Mouse (Mus musculus) E14TG2a.4 (cell line): ENCODE measurements at regions not wholly inside any gene's neighbourhood (a gene's known extent, or its start where the extent isn't known, plus 50 kb on each side); places are given as distances from the start of the nearest gene placed in this dataset.
A peak's percentile ranks its signal among the peaks of the same experiment; 100 is the strongest.

ENCODE experiments used
- H3K27me3 ChIP-seq: 2 replicates; pipeline ENCODE4 v1.6.1; 2014; ENCODE audit warnings: low read length, control low read depth; ENCODE audit not compliant: insufficient read depth
- H3K36me3 ChIP-seq: 2 replicates; pipeline ENCODE4 v1.6.1; 2014; ENCODE audit warnings: low read length, control low read depth; ENCODE audit not compliant: insufficient read depth
- H3K4me1 ChIP-seq: replicated peaks from 2 replicates; pipeline ENCODE4 v1.6.1; 2014; ENCODE audit warnings: low read depth, low read length, control low read depth
- H3K4me3 ChIP-seq: replicated peaks from 2 replicates; pipeline ENCODE4 v1.5.1; 2014; ENCODE audit warnings: mild to moderate bottlenecking, low read length
- H3K9me3 ChIP-seq: 2 replicates; pipeline ENCODE4 v1.6.1; 2014; ENCODE audit warnings: low read length, control low read depth
- CTCF ChIP-seq: conservative IDR thresholded peaks from 2 replicates; pipeline ENCODE4 v1.5.1; 2014; ENCODE audit warnings: low read length
- NANOG ChIP-seq: IDR thresholded peaks from 2 replicates; pipeline ENCODE4 v1.6.1; 2014; ENCODE audit warnings: borderline replicate concordance, low read length, mixed read lengths
- POU5F1 ChIP-seq: IDR thresholded peaks from 2 replicates; pipeline ENCODE4 v1.6.1; 2014; ENCODE audit warnings: low read length, borderline replicate concordance

DNA sequence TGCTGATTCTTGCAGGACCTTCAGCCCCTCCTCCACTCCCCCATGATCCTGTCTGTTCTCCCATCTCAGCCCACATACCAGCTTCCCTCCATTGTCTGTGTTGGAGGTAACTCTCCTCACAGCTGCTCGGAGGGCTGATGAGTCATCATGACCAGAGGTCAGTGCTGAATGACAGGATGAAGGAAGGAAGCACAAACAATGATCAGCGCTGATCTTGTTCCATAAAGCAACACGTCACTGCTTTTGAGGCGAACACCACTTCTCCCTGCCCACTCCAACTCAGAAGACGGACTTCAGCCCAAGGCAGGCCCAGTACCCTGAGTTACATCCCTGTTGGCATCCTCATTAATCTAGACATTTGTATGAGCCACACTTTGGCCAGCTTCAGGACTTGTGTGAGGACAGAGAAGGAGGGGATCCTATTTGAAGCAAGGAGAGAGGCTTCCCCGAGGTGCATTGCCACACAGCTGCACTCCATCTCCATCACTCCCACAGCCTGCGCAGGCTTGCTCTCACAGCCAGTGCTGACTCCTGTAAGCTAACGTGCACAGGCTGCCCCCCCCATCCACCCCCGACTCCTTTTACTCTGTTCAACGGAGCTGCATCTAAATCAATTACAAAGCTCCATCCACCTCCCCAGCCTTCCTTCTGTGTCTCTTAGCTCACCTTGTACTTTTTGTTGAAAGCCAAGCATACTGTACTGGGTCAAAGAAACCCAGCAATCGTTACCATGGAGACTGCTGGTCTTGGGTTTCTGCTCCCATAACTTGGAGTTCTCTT is 129.9 kb downstream of the Ets2 start:
- TF ChIP-seq NANOG (no peak), CTCF (no peak)

DNA sequence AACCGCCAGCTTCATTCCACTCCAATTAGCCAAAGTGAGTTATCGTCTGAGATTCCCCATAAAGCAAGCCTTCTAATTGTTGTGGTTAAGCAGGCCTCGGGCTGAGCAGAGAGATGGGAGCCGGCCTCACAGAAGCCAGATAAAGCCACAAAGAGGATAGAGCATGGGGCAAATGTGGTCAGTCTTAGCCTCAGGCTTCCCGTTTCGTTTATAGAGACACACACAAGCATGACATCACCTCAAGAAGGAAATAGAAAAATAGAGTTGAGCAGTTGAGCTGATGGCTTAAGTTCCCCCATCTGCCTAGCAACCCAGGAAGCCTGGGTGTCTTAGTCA is 125.5 kb downstream of the Ets2 start:
- peaks cover 25% of the 10 kb centered on the region for H3K27me3 ChIP-seq
- H3K36me3 ChIP-seq, result no peaks in the 10 kb centered on the region
- TF ChIP-seq NANOG (no peak), CTCF (no peak), POU5F1 (no peak)
- peaks cover 25% of the 10 kb centered on the region for H3K4me1 ChIP-seq
- H3K9me3 ChIP-seq, result no peaks in the 10 kb centered on the region
- H3K4me3 ChIP-seq, result no peak overlapping the region

More for the DNA sequence above, 129.9 kb downstream of the Ets2 start:
- Histone ChIP-seq H3K27me3 (no peaks in the 10 kb centered on the region), H3K36me3 (no peaks in the 10 kb centered on the region), H3K4me1 (peaks cover 18% of the 10 kb centered on the region), H3K4me3 (no peak overlapping the region), H3K9me3 (no peaks in the 10 kb centered on the region)

DNA sequence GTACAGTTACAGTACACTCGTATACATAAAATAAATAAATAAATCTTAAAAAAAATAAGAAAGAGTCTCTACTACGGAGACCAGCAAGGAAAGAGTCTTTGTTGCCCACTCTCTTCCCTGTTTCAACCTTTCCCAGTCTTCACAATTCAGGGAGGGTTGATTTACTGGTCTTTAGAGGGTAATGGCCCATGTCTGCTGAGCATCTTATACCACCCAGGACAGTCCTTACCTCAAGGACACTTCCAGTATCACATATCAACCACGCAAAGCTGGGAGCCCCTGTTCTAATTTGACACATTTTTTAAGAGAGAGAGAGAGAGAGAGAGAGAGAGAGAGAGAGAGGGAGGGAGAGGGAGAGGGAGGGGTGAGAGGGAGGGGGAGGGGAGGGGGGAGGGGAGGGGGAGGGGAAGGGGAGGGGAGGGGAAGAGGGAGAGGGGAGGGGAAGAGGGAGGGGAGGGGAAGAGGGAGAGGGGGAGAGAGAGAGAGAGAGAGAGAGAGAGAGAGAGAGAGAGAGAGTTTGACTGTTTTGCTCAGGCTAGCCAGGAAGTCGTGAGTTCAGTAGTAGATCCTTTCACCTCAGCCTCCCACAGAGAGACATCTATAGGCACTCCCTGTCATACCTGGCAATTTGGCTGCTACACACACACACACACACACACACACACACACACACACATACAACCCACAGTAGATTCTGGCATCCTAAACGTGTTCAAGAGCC is 125.0 kb downstream of the Ets2 start:
- peaks cover 20% of the 10 kb centered on the region for H3K4me1 ChIP-seq
- H3K4me3 ChIP-seq, result no peak overlapping the region
- H3K9me3 ChIP-seq, result no peaks in the 10 kb centered on the region
- H3K27me3 ChIP-seq, result peaks cover 30% of the 10 kb centered on the region
- H3K36me3 ChIP-seq, result no peaks in the 10 kb centered on the region
- TF ChIP-seq CTCF (no peak), POU5F1 (no peak), NANOG (no peak)

DNA sequence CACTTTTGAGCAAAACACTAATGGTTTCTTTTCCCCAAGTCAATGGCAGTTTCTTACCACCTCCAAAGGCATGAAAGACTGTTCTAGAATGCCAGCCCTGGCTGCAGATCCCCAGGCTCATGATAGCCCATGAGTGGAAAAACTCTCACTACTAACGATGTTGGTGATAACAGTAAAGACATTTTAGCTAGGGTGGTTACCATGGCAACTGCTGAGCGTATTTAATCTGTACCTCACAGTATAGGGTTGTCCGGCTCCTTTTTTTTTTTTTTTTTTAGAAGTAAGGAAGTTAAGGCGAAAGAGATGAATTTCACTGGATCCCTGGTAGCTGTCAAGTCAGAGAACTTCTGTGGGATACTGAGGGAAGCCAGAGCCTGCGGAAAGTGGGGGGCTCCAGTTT is 123.8 kb downstream of the Ets2 start:
- peaks cover 38% of the 10 kb centered on the region for H3K27me3 ChIP-seq
- no peaks in the 10 kb centered on the region for H3K9me3 ChIP-seq
- H3K4me1 ChIP-seq, result peaks cover 12% of the 10 kb centered on the region
- no peak overlapping the region for H3K4me3 ChIP-seq
- H3K36me3 ChIP-seq, result no peaks in the 10 kb centered on the region
- TF ChIP-seq POU5F1, result no peak
- no peak for TF ChIP-seq NANOG
- TF ChIP-seq CTCF, result no peak

DNA sequence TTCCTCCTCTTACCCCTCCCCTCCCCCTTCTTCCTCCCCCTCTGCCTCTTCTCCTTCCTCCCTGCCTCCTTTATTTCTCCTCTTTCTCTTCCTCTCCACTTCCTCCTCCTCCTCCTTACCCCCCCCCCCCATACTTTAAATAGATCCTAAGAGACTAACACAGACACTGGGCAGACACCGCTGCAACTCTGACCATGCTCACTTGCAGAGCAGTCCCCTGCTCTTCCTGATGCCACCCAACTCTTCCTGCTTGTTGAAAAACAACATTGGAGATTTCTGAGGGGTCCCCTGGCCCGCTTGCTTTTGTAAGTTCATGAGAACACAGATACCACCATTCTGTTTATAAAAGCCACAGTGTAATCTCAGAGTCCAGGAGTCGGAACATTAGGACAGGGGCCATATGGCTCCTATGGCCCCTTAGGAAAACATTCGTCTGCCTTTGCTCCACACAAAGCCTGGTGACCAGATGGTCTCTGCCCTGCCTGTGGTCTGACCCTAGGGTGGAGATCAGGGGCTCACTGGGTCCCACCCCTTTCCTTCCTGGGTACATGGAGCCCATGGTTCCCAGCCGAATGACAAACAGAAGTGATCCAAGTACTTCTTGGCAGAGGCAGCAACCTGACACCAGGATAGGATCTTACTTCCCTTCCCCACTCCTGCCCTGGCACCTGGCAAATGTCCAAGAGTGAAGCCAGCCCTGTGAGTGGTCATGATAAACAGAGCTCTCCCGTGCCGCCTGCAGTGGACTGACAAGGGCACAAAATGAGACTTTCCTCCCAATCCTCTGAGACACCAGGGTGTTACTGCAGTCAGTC is 123.1 kb downstream of the Ets2 start:
- H3K27me3 ChIP-seq, result peaks cover 38% of the 10 kb centered on the region
- H3K9me3 ChIP-seq, result peaks cover 3% of the 10 kb centered on the region
- peaks cover 12% of the 10 kb centered on the region for H3K4me1 ChIP-seq
- no peak overlapping the region for H3K4me3 ChIP-seq
- TF ChIP-seq CTCF, result no peak
- no peak for TF ChIP-seq NANOG
- no peak for TF ChIP-seq POU5F1
- H3K36me3 ChIP-seq, result no peaks in the 10 kb centered on the region

DNA sequence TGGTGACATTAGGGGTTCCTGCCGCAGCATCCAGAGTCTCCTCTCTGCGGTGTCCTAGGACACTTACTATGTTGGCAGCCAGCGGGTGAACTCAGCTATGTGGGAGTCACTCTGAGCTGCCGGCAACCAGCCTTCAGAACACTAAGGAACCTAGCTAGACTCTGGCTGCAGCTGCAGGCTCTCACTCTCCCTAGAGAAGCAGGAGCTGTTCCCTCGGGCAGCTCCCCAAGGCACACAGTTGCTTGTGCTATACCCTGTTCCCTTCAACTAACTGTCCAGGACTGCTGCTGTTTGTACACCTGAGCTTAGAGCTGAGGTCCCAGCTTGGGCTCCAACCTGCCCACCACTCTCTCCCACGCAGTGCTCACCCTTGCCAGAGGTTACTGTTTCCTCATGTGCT is 121.9 kb downstream of the Ets2 start:
- Histone ChIP-seq H3K36me3 (no peaks in the 10 kb centered on the region), H3K9me3 (peaks cover 9% of the 10 kb centered on the region), H3K27me3 (peaks cover 38% of the 10 kb centered on the region), H3K4me1 (peaks cover 12% of the 10 kb centered on the region), H3K4me3 (peak overlapping the region; percentile 59)
- no peak for TF ChIP-seq POU5F1

DNA sequence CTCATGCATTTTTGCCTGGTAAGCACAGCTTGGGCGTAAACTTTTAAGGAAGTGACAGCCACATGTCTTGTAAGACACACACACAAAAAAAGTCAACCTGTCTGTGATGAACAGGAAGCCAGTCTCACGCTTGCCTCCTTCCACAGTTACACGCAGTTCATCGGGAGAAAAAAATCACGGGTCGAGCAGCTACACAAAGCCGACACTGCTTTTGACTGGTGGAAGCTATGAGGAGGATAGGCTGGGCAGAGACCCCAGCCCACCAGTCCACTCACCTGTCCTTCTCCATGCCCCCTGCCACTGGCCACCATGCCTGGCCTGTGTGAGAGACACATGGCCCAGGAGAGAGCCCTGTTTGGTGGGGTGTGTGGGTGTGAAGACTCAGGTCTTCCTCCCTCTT is 119.2 kb downstream of the Ets2 start:
- H3K4me3 ChIP-seq, result no peak overlapping the region
- peaks cover 12% of the 10 kb centered on the region for H3K4me1 ChIP-seq
- H3K9me3 ChIP-seq, result peaks cover 32% of the 10 kb centered on the region
- H3K36me3 ChIP-seq, result no peaks in the 10 kb centered on the region
- peaks cover 38% of the 10 kb centered on the region for H3K27me3 ChIP-seq
- TF ChIP-seq POU5F1 (no peak), CTCF (no peak), NANOG (no peak)

DNA sequence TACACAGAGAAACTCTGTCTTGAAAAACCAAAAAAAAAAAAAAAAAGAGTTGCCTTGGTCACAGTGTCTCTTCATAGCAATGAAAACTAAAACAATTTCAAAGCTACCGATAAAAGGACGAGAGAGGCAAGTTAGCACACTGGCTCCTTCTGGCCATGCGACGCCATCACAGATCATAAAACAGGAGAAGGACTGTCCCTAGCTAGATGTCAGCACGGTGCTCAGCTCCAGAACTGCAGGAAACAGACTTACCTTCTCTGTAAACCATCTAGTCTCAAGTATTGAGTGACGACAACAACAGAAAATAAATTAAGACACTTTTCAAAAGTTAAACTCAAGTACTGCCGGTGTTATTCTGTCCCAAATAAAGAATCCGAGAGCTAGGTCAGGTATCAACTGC is 118.7 kb downstream of the Ets2 start:
- H3K27me3 ChIP-seq, result peaks cover 38% of the 10 kb centered on the region
- no peak for TF ChIP-seq CTCF
- no peak for TF ChIP-seq NANOG
- TF ChIP-seq POU5F1, result no peak
- H3K4me1 ChIP-seq, result peaks cover 12% of the 10 kb centered on the region
- H3K9me3 ChIP-seq, result peaks cover 37% of the 10 kb centered on the region
- H3K4me3 ChIP-seq, result no peak overlapping the region
- H3K36me3 ChIP-seq, result no peaks in the 10 kb centered on the region

DNA sequence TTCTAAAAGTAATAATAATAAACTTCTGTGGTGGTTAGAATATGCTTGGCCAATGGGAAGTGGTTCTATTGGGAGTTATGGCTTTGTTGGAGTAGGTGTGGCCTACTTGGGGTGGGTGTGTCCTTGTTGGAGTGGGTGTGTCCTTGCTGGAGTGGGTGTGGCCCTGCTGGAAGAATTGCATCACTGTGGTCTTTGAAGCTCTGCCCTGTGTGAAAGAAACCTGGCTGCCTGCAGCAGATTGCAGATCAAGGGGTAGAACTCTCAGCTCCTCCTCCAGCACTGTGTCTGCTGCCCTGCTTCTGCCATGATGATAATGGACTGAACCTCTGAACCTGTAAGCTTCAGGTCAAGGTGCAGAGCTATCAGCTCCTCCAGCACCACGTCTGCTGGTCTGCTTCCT is 118.1 kb downstream of the Ets2 start:
- Histone ChIP-seq H3K36me3 (no peaks in the 10 kb centered on the region), H3K4me1 (peaks cover 12% of the 10 kb centered on the region), H3K27me3 (peaks cover 35% of the 10 kb centered on the region), H3K9me3 (peaks cover 42% of the 10 kb centered on the region), H3K4me3 (no peak overlapping the region)
- TF ChIP-seq CTCF (no peak), NANOG (no peak), POU5F1 (no peak)
